9 mouse cellular contexts compared by ENCODE assay signal in genomic region chr13:30603936-30604335, GRCm38 (mm10). TPM values are rescaled to one million over a fixed set of nuclear protein-coding genes. Genes with fewer than 3 reads are reported as not detected.
DNase-seq lines count a peak whose midpoint lies in the region; ATAC-seq and TF ChIP-seq lines count a peak whose summit lies in the region.
"Had no signal": no experiment of that assay in that cellular context is flagged by ENCODE, and none has a peak within 500 bp of the region (broad histone marks: within the 10 kb centered on the region; RNA-seq: fewer than 3 reads in every experiment).

No protein-coding gene starts in this region.

- no peaks in the 10 kb centered on the region for H3K27me3 ChIP-seq in kidney, postnatal 0 days (ENCODE audit: insufficient read depth, low read length)
- H3K27me3 ChIP-seq in hindbrain, embryonic 12.5 days = no peaks in the 10 kb centered on the region
- no peaks in the 10 kb centered on the region for H3K27me3 ChIP-seq in thymus, adult 2 months (ENCODE audit: control insufficient read depth, insufficient read depth, low read length)
- H3K27me3 ChIP-seq: liver, embryonic 13.5 days had no signal

- no peak overlapping the region for H3K9ac ChIP-seq in kidney, postnatal 0 days (ENCODE audit: low read depth, low read length)
- no peak overlapping the region for H3K9ac ChIP-seq in hindbrain, embryonic 12.5 days
- H3K9ac ChIP-seq: liver, embryonic 13.5 days had no signal

- intact Hi-C loops in heart, postnatal 36 days (cut with DNase I) = loop anchor here (2.0 kb wide), 1 partner anchor 125 kb away; no protein-coding TSS in a partner anchor

- DNase-seq in kidney, postnatal 0 days (ENCODE audit: low spot score) = no peak
- DNase-seq in kidney, adult 11 months = no peak
- DNase-seq in heart, postnatal 36 days = peak; percentile 10 to 19
- DNase-seq in right cerebral cortex, postnatal 10 days (ENCODE audit: low spot score in 2 of 2) = peak; percentile 38 to 59
- DNase-seq in thymus, adult 2 months = no peak
- DNase-seq in urinary bladder, adult 18-20 months (ENCODE audit: low spot score in 2 of 2) = no peak
- DNase-seq: liver, embryonic 13.5 days had no signal

- H3K4me3 ChIP-seq in kidney, postnatal 0 days (replicated peaks; ENCODE audit: low read depth, low read length) = no peak overlapping the region
- no peak overlapping the region for H3K4me3 ChIP-seq in bone marrow, adult 2 months (replicated peaks; ENCODE audit: control insufficient read depth, low read depth, low read length)
- no peak overlapping the region for H3K4me3 ChIP-seq in hindbrain, embryonic 12.5 days
- no peak overlapping the region for H3K4me3 ChIP-seq in thymus, adult 2 months (ENCODE audit: control insufficient read depth, insufficient read depth, low read length)
- H3K4me3 ChIP-seq: liver, embryonic 13.5 days had no signal

- WGBS in kidney, postnatal 0 days = 72% methylated on average over 9 of the region's 9 CpGs
- 33% methylated on average over 9 of the region's 9 CpGs for WGBS in bone marrow, adult 2 months
- WGBS in hindbrain, embryonic 12.5 days = 79% methylated on average over 9 of the region's 9 CpGs
- WGBS in thymus, adult 2 months = 51% methylated on average over 9 of the region's 9 CpGs

- H3K9me3 ChIP-seq in kidney, postnatal 0 days (replicated peaks; ENCODE audit: low read length) = no peaks in the 10 kb centered on the region
- no peaks in the 10 kb centered on the region for H3K9me3 ChIP-seq in hindbrain, embryonic 12.5 days (replicated peaks)
- H3K9me3 ChIP-seq: liver, embryonic 13.5 days had no signal

- no peaks in the 10 kb centered on the region for H3K4me1 ChIP-seq in kidney, postnatal 0 days (replicated peaks; ENCODE audit: insufficient read depth, low read length)
- H3K4me1 ChIP-seq in bone marrow, adult 2 months (ENCODE audit: control insufficient read depth, insufficient read depth, low read length) = peaks cover 1% of the 10 kb centered on the region; the same call in 1 of the 2 replicates
- no peaks in the 10 kb centered on the region for H3K4me1 ChIP-seq in hindbrain, embryonic 12.5 days
- H3K4me1 ChIP-seq in thymus, adult 2 months (replicated peaks; ENCODE audit: control insufficient read depth, insufficient read depth, low read length) = no peaks in the 10 kb centered on the region
- H3K4me1 ChIP-seq: liver, embryonic 13.5 days had no signal

- peak; percentile 54 for TF ChIP-seq CTCF in kidney, postnatal 0 days (IDR thresholded peaks at IDR 0.05; ENCODE audit: low read depth)
- peak; percentile 61 for TF ChIP-seq CTCF in bone marrow, adult 2 months (IDR thresholded peaks at IDR 0.05; ENCODE audit: control insufficient read depth, insufficient read depth, low read length)
- TF ChIP-seq CTCF in thymus, adult 2 months (IDR thresholded peaks at IDR 0.05; ENCODE audit: borderline replicate concordance, control insufficient read depth, extremely low read depth, insufficient read depth, low read length, poor library complexity) = no peak

- no peak for TF ChIP-seq POLR2A in bone marrow, adult 2 months (IDR thresholded peaks at IDR 0.05; ENCODE audit: borderline replicate concordance, control insufficient read depth, low read depth, low read length)
- TF ChIP-seq POLR2A in thymus, adult 2 months (IDR thresholded peaks at IDR 0.05; ENCODE audit: control insufficient read depth, extremely low read depth, insufficient read depth, low read length, poor library complexity) = no peak

- no peak overlapping the region for H3K4me2 ChIP-seq in kidney, postnatal 0 days (ENCODE audit: low read length)
- H3K4me2 ChIP-seq in hindbrain, embryonic 12.5 days (replicated peaks) = no peak overlapping the region
- H3K4me2 ChIP-seq: liver, embryonic 13.5 days had no signal

- no peak overlapping the region for H3K27ac ChIP-seq in kidney, postnatal 0 days
- no peak overlapping the region for H3K27ac ChIP-seq in bone marrow, adult 2 months (ENCODE audit: control insufficient read depth, insufficient read depth, low read depth, low read length, poor library complexity)
- no peak overlapping the region for H3K27ac ChIP-seq in hindbrain, embryonic 12.5 days
- no peak overlapping the region for H3K27ac ChIP-seq in thymus, adult 2 months (ENCODE audit: control insufficient read depth, insufficient read depth, low read length)
- H3K27ac ChIP-seq: liver, embryonic 13.5 days had no signal

- H3K36me3 ChIP-seq in kidney, postnatal 0 days (ENCODE audit: insufficient read depth, low read length) = no peaks in the 10 kb centered on the region
- no peaks in the 10 kb centered on the region for H3K36me3 ChIP-seq in hindbrain, embryonic 12.5 days
- no peaks in the 10 kb centered on the region for H3K36me3 ChIP-seq in thymus, adult 2 months (ENCODE audit: control insufficient read depth, insufficient read depth, low read length)
- H3K36me3 ChIP-seq: liver, embryonic 13.5 days had no signal

- ATAC-seq in kidney, postnatal 0 days (replicated peaks; ENCODE audit: low FRiP score, low read depth) = no peak
- ATAC-seq in hindbrain, embryonic 12.5 days (ENCODE audit: low FRiP score) = no peak

RNA-seq across cellular contexts. Expression of gene Dusp22, which starts 55.9 kb away (rescaled TPM):
- polyA plus RNA-seq in kidney, postnatal 0 days (2015; fragmentation: Nextera tagmentation; extraction: Ambion mirVana) = 18.0 and 19.6 TPM in 2 replicates
- polyA plus RNA-seq in bone marrow, adult 2 months (2011; ENCODE audit: insufficient read depth, insufficient read length, low replicate concordance, missing spikeins) = 4.8 and 8.9 TPM in 2 replicates
- 10 to 100 TPM; 21.9 to 26.1 TPM for total RNA-seq in heart, postnatal 36 days (2021)
- polyA plus RNA-seq in hindbrain, embryonic 12.5 days (2016; fragmentation: Nextera tagmentation; extraction: Ambion mirVana) = 20.4 and 21.4 TPM in 2 replicates
- 10.6 and 11.1 TPM in 2 replicates for polyA plus RNA-seq in thymus, adult 2 months (2012; rRNA removed)

RNA-seq across cellular contexts. Expression of gene Uqcrfs1, which starts 58.8 kb away (rescaled TPM):
- polyA plus RNA-seq in kidney, postnatal 0 days (2015; fragmentation: Nextera tagmentation; extraction: Ambion mirVana) = 588 and 601 TPM in 2 replicates
- polyA plus RNA-seq in bone marrow, adult 2 months (2011; ENCODE audit: insufficient read depth, insufficient read length, low replicate concordance, missing spikeins) = 32.7 and 44.7 TPM in 2 replicates
- total RNA-seq in heart, postnatal 36 days (2021) = 1,000 to 10,000 TPM; 1,207 to 1,289 TPM
- polyA plus RNA-seq in hindbrain, embryonic 12.5 days (2016; fragmentation: Nextera tagmentation; extraction: Ambion mirVana) = 216 TPM in 2 replicates
- 171 and 180 TPM in 2 replicates for polyA plus RNA-seq in thymus, adult 2 months (2012; rRNA removed)

Comparison
In these comparisons a context has a peak if more than half of its experiments do, and no peak if none do; other contexts are left out.
1. DNase-seq: peak in heart, postnatal 36 days (2 of 2) and right cerebral cortex, postnatal 10 days (2 of 2); none in kidney, postnatal 0 days (single experiment), kidney, adult 11 months (single experiment), thymus, adult 2 months (single experiment) and urinary bladder, adult 18-20 months (0 of 2).